Mouse (Mus musculus): ENCODE measurements at regions not wholly inside any gene's neighbourhood (a gene's known extent, or its start where the extent isn't known, plus 50 kb on each side); places are given as distances from the start of the nearest gene placed in this dataset.
"Not testable (repeated sequence)": the region's sequence is repeated elsewhere in the genome, so short reads cannot be mapped to it uniquely, and the experiment has no call there.

DNA sequence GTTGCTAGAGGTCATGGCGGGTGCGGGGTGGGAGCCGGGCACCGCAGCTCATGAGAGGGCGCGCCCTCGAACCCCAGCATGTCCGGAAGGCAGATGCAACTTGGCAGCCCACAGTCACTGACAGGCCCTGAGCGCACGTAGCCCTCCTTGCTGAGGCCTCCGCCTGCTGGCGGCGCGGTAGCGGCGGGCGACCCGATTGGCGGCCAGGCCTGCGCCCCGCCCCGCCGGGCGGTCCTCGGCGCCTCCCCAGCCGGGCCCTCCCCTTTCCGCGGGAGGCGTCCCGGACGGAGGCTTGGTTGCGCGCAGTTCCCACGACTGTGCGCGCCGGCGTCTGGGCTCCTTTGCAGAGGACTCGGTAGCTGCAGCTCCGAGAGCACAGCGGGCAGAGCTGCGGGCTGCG lies 301.9 kb downstream of the Hpcal1 start:
- not testable (repeated sequence) for H3K4me1 ChIP-seq (ENCODE audit: insufficient read depth, low read length); H3K27me3 ChIP-seq (ENCODE audit: insufficient read depth, low read length); H3K27ac ChIP-seq; H3K9me3 ChIP-seq (ENCODE audit: low read length); H3K9ac ChIP-seq (replicated peaks; ENCODE audit: low read length); H3K36me3 ChIP-seq (ENCODE audit: insufficient read depth, low read length)
- WGBS, result under 1% methylated on average over 40 of the region's 44 CpGs
- peak overlapping the region; percentile 49 for H3K4me2 ChIP-seq (ENCODE audit: low read depth, low read length)
- H3K4me3 ChIP-seq (ENCODE audit: low read length), result peak overlapping the region; percentile 45
- ATAC-seq, result peak; percentile 76
- DNase-seq (ENCODE audit: low spot score), result peak; percentile 67
- peak; percentile 4; the same call in 1 of the 2 replicates for TF ChIP-seq CTCF (IDR thresholded peaks at IDR 0.05; ENCODE audit: low read depth)

DNA sequence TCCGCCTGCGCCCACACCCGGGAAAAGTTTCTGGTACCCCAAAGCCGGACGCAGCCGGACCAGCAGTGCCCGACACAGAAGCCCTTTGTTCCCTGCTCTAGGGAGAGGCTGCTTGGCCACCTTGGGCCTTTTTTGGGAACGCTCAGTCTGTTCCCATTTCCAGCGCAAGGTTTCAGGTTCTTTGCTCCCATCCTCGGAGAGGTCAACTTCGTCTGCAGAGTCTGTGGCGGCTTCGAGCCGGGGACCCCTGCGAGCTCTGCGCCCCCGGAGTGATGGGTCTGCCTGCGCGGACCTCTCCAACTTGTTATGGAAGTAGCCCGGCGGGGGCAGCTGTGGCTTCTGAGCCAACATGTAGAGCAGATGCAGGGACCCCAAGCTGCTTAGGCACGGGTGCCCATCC lies 302.7 kb downstream of the Hpcal1 start:
- WGBS, result 11% methylated on average over 22 of the region's 22 CpGs
- H3K9ac ChIP-seq (replicated peaks; ENCODE audit: low read length); H3K36me3 ChIP-seq (ENCODE audit: insufficient read depth, low read length); ATAC-seq; H3K27ac ChIP-seq; H3K4me1 ChIP-seq (ENCODE audit: insufficient read depth, low read length); H3K27me3 ChIP-seq (ENCODE audit: insufficient read depth, low read length); H3K9me3 ChIP-seq (ENCODE audit: low read length): not testable (repeated sequence)
- Histone ChIP-seq H3K4me3 (ENCODE audit: low read length) (peak overlapping the region; percentile 45), H3K4me2 (ENCODE audit: low read depth, low read length) (peak overlapping the region; percentile 49; the same call in 1 of the 2 replicates)
- DNase-seq (ENCODE audit: low spot score), result peak; percentile 1
